Mouse (Mus musculus) heart, embryonic 14.5 days (tissue): ENCODE measurements around the gene Vav2. TPM values are rescaled to one million over a fixed set of nuclear protein-coding genes. Genes with fewer than 3 reads are reported as not detected.

Experiments
- ATAC-seq: fragments of 200-750 bp; cut with Nextera tagmentation; 2 replicates; pipeline ENCODE4 v1.8.0; 2017; ENCODE audit warnings: low read depth, moderate TSS enrichment; ENCODE audit not compliant: insufficient number of reproducible peaks, insufficient read depth, low FRiP score
- H3K27ac ChIP-seq, 2 experiments: fragments of 200-500 bp in 1 of 2; fragments of 300-500 bp in 1 of 2; sonication (generic) in 1 of 2; replicated peaks in 1 of 2; 2 replicates each; pipeline ENCODE4 v1.5.1; 2012 to 2014; ENCODE audit warnings: low read depth in 2 of 2, low read length in 2 of 2, control low read depth in 1 of 2, mild to moderate bottlenecking in 1 of 2, mixed read lengths in 1 of 2; ENCODE audit not compliant: control insufficient read depth in 1 of 2, insufficient read depth in 1 of 2
- H3K27me3 ChIP-seq: fragments of 300-500 bp; sonication (generic); 2 replicates; pipeline ENCODE4 v1.6.1; 2014; ENCODE audit warnings: mild to moderate bottlenecking, low read length, control low read depth; ENCODE audit not compliant: control insufficient read depth, insufficient read depth
- H3K36me3 ChIP-seq: fragments of 300-500 bp; sonication (generic); 2 replicates; pipeline ENCODE4 v1.6.1; 2014; ENCODE audit warnings: mild to moderate bottlenecking, control low read depth, low read length, mixed read lengths; ENCODE audit not compliant: control insufficient read depth, insufficient read depth
- H3K4me1 ChIP-seq, 2 experiments: fragments of 200-500 bp in 1 of 2; fragments of 300-500 bp in 1 of 2; sonication (generic) in 1 of 2; 2 replicates each; pipeline ENCODE4 v1.6.1; 2012 to 2014; ENCODE audit warnings: low read length in 2 of 2, control low read depth in 1 of 2, mixed read lengths in 1 of 2; ENCODE audit not compliant: control insufficient read depth in 2 of 2, insufficient read depth in 2 of 2
- H3K4me2 ChIP-seq: fragments of 300-500 bp; sonication (generic); 2 replicates; pipeline ENCODE4 v1.6.1; 2014; ENCODE audit warnings: mild to moderate bottlenecking, low read length
- H3K4me3 ChIP-seq, 2 experiments: fragments of 200-500 bp in 1 of 2; fragments of 300-500 bp in 1 of 2; sonication (generic) in 1 of 2; 2 replicates each; pipeline ENCODE4 v1.5.1; 2012 to 2014; ENCODE audit warnings: low read length in 2 of 2, mild to moderate bottlenecking in 2 of 2, control low read depth in 1 of 2, low read depth in 1 of 2, moderate library complexity in 1 of 2; ENCODE audit not compliant: control insufficient read depth in 1 of 2, insufficient read depth in 1 of 2
- H3K9ac ChIP-seq: fragments of 300-500 bp; sonication (generic); 2 replicates; pipeline ENCODE4 v1.6.1; 2014; ENCODE audit warnings: mild to moderate bottlenecking, low read length
- H3K9me3 ChIP-seq: fragments of 300-500 bp; sonication (generic); 2 replicates; pipeline ENCODE4 v1.6.1; 2016; ENCODE audit warnings: low read length, control low read depth; ENCODE audit not compliant: control insufficient read depth
- WGBS: fragments of 180-500 bp; shearing (Covaris S2); extraction: QIAGEN DNeasy Blood & Tissue Kit; methylation state at CpG from one replicate; pipeline ENCODE4 v1.1.7; 2014; 5-methylcytosine and 5-hydroxymethylcytosine counted together
- polyA plus RNA-seq: library from polyadenylated mRNA; unstranded; fragments of >200 nt; fragmentation: Nextera tagmentation; extraction: Ambion mirVana; gene quantifications from 2 replicates; pipeline ENCODE4 v1.2.1, GENCODE M21; 2014

The Vav2 gene
- polyA plus RNA-seq, 1 experiment from 2014 or later = 4.1 TPM

DNA sequence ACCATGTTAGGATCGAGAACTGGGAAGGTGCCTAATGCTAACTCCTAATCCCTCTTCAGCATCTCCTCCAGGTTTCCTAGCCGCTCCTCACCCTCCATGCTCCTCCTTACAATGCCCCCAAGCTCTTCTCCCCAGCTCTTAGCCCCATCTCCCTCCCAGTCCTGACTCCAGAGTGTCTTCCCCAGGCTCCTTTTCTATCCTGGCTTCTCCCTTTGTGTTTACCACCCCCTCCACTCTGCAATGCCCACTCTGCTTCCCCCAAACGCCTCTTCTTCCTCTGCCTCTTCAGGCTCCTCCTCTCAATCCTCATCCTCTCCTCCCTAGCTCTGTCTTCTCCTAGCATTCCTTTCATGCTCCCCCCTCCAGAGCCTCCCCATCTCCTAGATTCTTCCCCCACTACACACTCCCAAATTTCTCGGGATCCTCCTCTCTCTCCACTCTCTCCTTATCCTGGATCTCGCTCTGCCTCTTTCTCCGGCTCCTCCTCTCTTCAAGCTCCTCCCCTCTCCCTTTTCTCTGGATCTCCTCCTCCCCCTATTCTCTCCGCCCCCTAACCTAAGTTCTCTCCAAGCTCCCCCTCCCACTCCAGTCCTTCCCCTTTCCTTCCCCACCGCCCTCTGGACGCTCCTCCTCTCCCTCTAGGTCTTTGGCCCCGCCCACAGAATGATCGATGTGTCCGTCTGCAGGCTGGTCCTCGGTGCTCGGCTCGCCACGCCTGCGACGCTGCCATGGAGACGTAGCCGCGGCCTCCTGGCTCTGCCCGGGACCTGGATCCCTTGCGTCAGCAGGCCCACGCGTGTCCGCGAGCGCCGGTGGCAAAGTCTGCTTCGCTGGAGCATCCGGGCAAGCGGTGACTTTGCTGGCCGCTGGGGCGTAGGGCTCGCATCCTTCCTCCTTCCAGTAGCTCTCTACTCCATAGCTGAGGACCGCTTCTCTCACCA is 15.2 kb upstream of the Vav2 start, which contains the start of gene Brd3os:
Gene Brd3os, plus strand, starts transcription at position 558 of the 941 bp plus-strand sequence.
- Histone ChIP-seq H3K27me3 (no peaks in the 10 kb centered on the region), H3K9ac (peak within 1 kb of the TSS; percentile 73), H3K27ac (peak within 1 kb of the TSS; percentile 22 to 42), H3K9me3 (no peaks in the 10 kb centered on the region), H3K4me3 (peak within 1 kb of the TSS; percentile 54 to 59), H3K4me2 (peak within 1 kb of the TSS; percentile 80), H3K36me3 (peaks cover 30% of the 10 kb centered on the region), H3K4me1 (peaks cover 11 to 14% of the 10 kb centered on the region in 2 experiments)
- ATAC-seq = peak; percentile 87
- under 1% methylated on average over 36 of the region's 36 CpGs for WGBS

DNA sequence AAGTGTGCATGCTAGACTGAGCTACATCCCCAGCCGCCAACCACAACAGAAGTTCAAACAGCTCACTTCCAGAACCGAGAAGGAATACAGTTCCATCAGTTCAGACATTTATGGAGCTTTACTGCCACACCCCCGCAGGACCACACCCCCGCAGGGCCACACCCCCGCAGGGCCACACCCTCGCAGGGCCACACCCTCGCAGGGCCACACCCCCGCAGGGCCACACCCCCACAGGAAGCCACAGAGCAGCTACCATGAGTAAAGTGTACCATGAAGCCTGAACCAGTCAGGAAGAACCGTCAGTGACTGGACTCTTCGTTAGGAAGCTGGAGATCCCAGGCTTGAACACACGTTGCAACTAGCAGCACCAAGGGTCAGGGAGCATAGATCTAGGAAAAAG is 11.4 kb upstream of the Vav2 start:
- WGBS = 15% methylated on average over 11 of the region's 11 CpGs
- no peaks in the 10 kb centered on the region for H3K9me3 ChIP-seq
- H3K4me1 ChIP-seq = peaks cover 11 to 15% of the 10 kb centered on the region in 2 experiments
- no peak overlapping the region for H3K4me2 ChIP-seq
- H3K27ac ChIP-seq = no peak overlapping the region
- no peaks in the 10 kb centered on the region for H3K27me3 ChIP-seq
- ATAC-seq = no peak
- no peaks in the 10 kb centered on the region for H3K36me3 ChIP-seq
- no peak overlapping the region for H3K4me3 ChIP-seq
- no peak overlapping the region for H3K9ac ChIP-seq

DNA sequence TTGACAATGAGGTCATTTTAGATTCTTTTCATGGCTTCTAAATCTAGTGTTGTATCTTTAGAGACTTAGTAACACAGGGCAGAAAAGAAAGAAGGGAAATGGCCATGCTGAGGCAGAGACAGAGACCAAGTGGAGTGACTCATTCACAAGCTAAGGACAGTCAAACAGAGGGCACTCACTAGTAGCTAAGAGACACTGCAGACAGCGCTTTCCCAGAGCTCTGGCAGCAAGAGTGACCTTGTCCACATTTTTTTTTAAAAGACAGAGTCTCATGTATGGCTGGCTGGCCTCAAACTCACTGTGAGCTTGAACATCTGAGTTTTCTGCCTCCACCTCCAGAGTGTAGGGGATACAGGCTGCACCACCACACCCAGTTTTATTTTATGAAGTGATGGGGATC is 11.0 kb upstream of the Vav2 start:
- H3K27ac ChIP-seq = no peak overlapping the region
- no peaks in the 10 kb centered on the region for H3K36me3 ChIP-seq
- no peaks in the 10 kb centered on the region for H3K9me3 ChIP-seq
- no peak overlapping the region for H3K4me3 ChIP-seq
- ATAC-seq = no peak
- no peaks in the 10 kb centered on the region for H3K27me3 ChIP-seq
- no peak overlapping the region for H3K9ac ChIP-seq
- no peak overlapping the region for H3K4me2 ChIP-seq
- peaks cover 8 to 11% of the 10 kb centered on the region in 2 experiments for H3K4me1 ChIP-seq
- 27% methylated on average over 1 of the region's 1 CpGs for WGBS

DNA sequence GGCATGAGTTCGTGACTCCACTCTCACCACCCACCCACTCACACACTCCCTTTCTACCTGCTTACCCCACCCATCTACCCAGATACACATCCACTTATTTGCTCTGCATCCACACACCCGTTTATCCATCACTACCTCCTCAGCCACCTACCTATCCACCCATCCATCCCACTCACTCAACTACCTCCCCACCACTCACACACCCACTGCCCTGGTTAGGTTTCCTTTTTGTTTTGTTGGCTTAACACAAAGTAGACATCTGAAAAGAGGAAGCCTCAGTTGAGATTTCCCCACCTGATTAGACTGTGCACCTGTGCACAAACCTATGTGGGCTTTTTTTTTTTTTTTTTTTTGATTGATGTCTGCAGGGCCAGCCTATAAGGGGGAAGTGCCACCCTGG is 5.8 kb upstream of the Vav2 start:
- Histone ChIP-seq H3K4me1 (peaks cover 3 to 4% of the 10 kb centered on the region in 2 experiments; a peak in 3 of 4 replicates), H3K36me3 (no peaks in the 10 kb centered on the region), H3K9ac (no peak overlapping the region), H3K27me3 (no peaks in the 10 kb centered on the region; the same call in 1 of the 2 replicates), H3K4me3 (no peak overlapping the region), H3K4me2 (no peak overlapping the region), H3K27ac (no peak overlapping the region), H3K9me3 (no peaks in the 10 kb centered on the region)
- no peak for ATAC-seq
- WGBS = 64% methylated on average over 2 of the region's 2 CpGs

DNA sequence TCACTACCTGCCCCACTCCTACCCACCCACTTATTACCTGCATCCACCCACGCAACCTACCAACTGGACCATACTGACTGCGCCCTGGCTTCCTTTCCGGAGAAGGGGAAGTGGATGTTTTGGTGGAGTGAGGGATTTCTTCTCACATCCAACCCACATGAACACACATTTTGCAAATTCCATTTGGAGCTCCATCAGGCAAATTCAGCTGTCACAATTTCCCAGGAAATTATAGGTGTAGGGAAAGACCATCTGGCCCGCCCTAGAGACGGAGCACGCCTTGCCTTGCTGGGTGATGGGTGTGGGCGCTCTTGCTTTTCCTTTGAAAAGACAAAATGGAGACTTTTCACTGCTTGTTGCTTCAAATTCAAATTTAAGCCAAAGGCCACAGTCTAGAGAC is 3.8 kb upstream of the Vav2 start:
- 90% methylated on average over 7 of the region's 7 CpGs for WGBS
- no peak overlapping the region for H3K9ac ChIP-seq
- no peaks in the 10 kb centered on the region for H3K9me3 ChIP-seq
- H3K27ac ChIP-seq = no peak overlapping the region
- H3K4me2 ChIP-seq = no peak overlapping the region
- no peak for ATAC-seq
- no peak overlapping the region for H3K4me3 ChIP-seq
- no peaks in the 10 kb centered on the region for H3K36me3 ChIP-seq
- no peaks in the 10 kb centered on the region; the same call in 1 of the 2 replicates for H3K27me3 ChIP-seq
- H3K4me1 ChIP-seq = peaks cover 5 to 8% of the 10 kb centered on the region in 2 experiments; a peak in 2 of 4 replicates

DNA sequence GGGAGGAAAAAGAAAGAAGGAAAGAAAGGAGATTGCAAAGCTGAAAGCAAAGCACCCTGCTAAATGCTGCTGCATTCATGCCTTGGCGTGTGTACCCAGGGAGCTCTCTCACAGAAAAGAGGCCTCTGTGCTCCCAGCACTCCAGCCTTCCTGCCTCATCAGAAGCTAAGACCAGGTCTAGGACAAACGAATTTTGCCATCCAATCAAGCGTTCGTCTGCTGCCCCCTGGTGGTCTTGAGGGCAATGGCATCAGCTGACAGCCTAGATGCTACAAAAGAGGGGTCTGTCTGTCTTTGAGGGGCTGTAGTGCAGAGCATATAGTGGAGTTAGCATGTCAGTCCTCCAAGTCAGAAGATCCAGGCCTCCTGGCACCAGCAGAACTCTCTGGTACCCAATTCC is 1.2 kb upstream of the Vav2 start:
- Histone ChIP-seq H3K4me1 (peaks cover 6 to 8% of the 10 kb centered on the region in 2 experiments; a peak in 1 of 4 replicates), H3K27ac (no peak overlapping the region), H3K36me3 (no peaks in the 10 kb centered on the region), H3K9me3 (no peaks in the 10 kb centered on the region), H3K27me3 (peaks cover 3% of the 10 kb centered on the region; the same call in 1 of the 2 replicates), H3K4me2 (no peak overlapping the region), H3K9ac (no peak overlapping the region), H3K4me3 (no peak overlapping the region)
- 0% methylated on average over 4 of the region's 4 CpGs for WGBS
- no peak for ATAC-seq

DNA sequence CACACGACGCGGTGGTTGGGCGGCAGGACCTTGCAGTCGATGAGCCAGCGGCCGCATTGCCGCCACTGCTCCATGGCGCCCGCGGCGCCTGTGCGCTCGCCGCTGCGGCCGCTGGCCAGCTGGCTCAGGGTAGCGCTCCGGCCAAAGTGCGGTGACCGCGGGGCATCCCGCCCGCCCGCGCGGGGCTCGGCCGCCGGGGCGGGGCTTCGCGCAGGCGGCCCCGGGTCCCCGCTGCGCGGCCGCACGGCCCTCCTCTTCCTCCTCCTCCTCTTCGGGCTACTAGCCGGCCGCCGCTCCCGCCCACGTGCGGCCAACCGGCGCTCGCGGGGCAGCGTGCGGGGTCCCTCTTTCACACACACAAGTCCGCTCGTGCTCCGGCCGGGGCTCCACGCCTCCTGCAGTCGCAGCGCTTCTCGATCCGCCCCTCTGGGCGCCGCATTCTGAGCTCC is 403 bp downstream of the Vav2 start:
- no peaks in the 10 kb centered on the region for H3K9me3 ChIP-seq
- H3K27ac ChIP-seq = peak overlapping the region in 1 of 2 experiments; percentile 55; a peak in 1 of 4 replicates
- peak; percentile 31 for ATAC-seq
- peak overlapping the region; percentile 65 to 86 for H3K4me3 ChIP-seq
- peak overlapping the region; percentile 96 for H3K4me2 ChIP-seq
- peaks cover 3% of the 10 kb centered on the region; the same call in 1 of the 2 replicates for H3K27me3 ChIP-seq
- WGBS = 0% methylated on average over 36 of the region's 64 CpGs
- H3K9ac ChIP-seq = peak overlapping the region; percentile 84
- peaks cover 6 to 8% of the 10 kb centered on the region in 2 experiments; a peak in 3 of 4 replicates for H3K4me1 ChIP-seq
- no peaks in the 10 kb centered on the region for H3K36me3 ChIP-seq
